In the genomic region with DNA sequence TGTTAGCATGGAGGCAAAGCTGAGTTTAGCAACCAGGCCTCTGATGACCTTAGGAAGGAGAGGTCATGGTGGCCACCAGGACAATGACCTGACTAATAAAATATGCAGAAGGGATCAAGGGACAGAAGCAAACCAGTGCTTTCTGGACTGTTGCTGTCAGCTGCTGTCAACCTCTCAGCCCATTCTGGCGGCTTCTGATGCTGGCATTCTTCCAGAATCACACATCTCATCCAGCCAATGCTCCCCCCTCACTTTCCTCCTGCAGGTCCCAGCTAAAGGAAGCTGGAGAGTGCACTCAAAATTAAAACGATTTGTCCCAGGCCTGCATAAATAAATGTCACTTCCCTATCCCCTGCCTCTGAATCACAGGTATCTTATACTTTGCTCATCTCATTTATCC, we compare ENCODE assay signal across 13 mouse cellular contexts.
A peak's percentile ranks its signal among the peaks of the same experiment; 100 is the strongest.
DNase-seq lines count a peak whose midpoint lies in the region; ATAC-seq and TF ChIP-seq lines count a peak whose summit lies in the region.
"Had no signal": no experiment of that assay in that cellular context is flagged by ENCODE, and none has a peak within 500 bp of the region (broad histone marks: within the 10 kb centered on the region; RNA-seq: fewer than 3 reads in every experiment).

No protein-coding gene starts in this region.

- H3K36me3 ChIP-seq in heart, postnatal 0 days (replicated peaks; ENCODE audit: control insufficient read depth, insufficient read depth, low read length) = no peaks in the 10 kb centered on the region
- H3K36me3 ChIP-seq in lung, embryonic 14.5 days (ENCODE audit: insufficient read depth) = no peaks in the 10 kb centered on the region
- no peaks in the 10 kb centered on the region for H3K36me3 ChIP-seq in forebrain, embryonic 14.5 days (ENCODE audit: control insufficient read depth, insufficient read depth, low read length)
- H3K36me3 ChIP-seq in forebrain, postnatal 0 days (ENCODE audit: insufficient read depth) = no peaks in the 10 kb centered on the region
- H3K36me3 ChIP-seq: heart, embryonic 13.5 days; liver, embryonic 13.5 days had no signal

- DNase-seq in heart, postnatal 0 days (ENCODE audit: low spot score) = peak; percentile 36
- DNase-seq in heart, postnatal 25 days (ENCODE audit: low spot score) = no peak
- peak; percentile 70 for DNase-seq in lung, embryonic 14.5 days
- no peak for DNase-seq in lung, adult 18-20 months
- peak; percentile 35 for DNase-seq in forebrain, embryonic 14.5 days (ENCODE audit: low spot score)
- peak; percentile 7 for DNase-seq in forebrain, postnatal 0 days
- DNase-seq in frontal cortex, postnatal 25 days (ENCODE audit: low spot score in 2 of 2) = no peak
- DNase-seq: adrenal gland, postnatal 36 days; layer of hippocampus, adult 9-11 months; liver, embryonic 13.5 days; thymus, postnatal 25 days had no signal

- H3K27ac ChIP-seq in heart, postnatal 0 days (ENCODE audit: low read depth) = no peak overlapping the region
- H3K27ac ChIP-seq in lung, embryonic 14.5 days (ENCODE audit: low read depth) = no peak overlapping the region
- no peak overlapping the region for H3K27ac ChIP-seq in forebrain, embryonic 14.5 days (ENCODE audit: low read depth, low read length)
- no peak overlapping the region for H3K27ac ChIP-seq in forebrain, postnatal 0 days (ENCODE audit: low read depth, low read length)
- H3K27ac ChIP-seq: heart, embryonic 13.5 days; liver, embryonic 13.5 days had no signal

- WGBS in heart, postnatal 0 days = 8% methylated on average over 2 of the region's 2 CpGs
- WGBS in lung, embryonic 14.5 days = 18% methylated on average over 2 of the region's 2 CpGs
- 30% methylated on average over 2 of the region's 2 CpGs for WGBS in forebrain, embryonic 14.5 days
- WGBS in forebrain, postnatal 0 days = 23% methylated on average over 2 of the region's 2 CpGs

- ATAC-seq in heart, postnatal 0 days (ENCODE audit: insufficient read depth, low read depth) = no peak
- ATAC-seq in lung, embryonic 14.5 days (ENCODE audit: insufficient read depth) = peak; percentile 75
- peak; percentile 66; the same call in 1 of the 2 replicates for ATAC-seq in forebrain, embryonic 14.5 days
- no peak for ATAC-seq in forebrain, postnatal 0 days

- H3K27me3 ChIP-seq in heart, postnatal 0 days (ENCODE audit: control insufficient read depth, insufficient read depth, low read length) = no peaks in the 10 kb centered on the region
- no peaks in the 10 kb centered on the region for H3K27me3 ChIP-seq in lung, embryonic 14.5 days (ENCODE audit: insufficient read depth, low read length)
- H3K27me3 ChIP-seq in forebrain, embryonic 14.5 days (replicated peaks; ENCODE audit: control insufficient read depth, insufficient read depth, low read length) = no peaks in the 10 kb centered on the region
- no peaks in the 10 kb centered on the region for H3K27me3 ChIP-seq in forebrain, postnatal 0 days (ENCODE audit: insufficient read depth, low read length)
- H3K27me3 ChIP-seq: heart, embryonic 13.5 days; liver, embryonic 13.5 days had no signal

- TF ChIP-seq CTCF in heart, postnatal 0 days (IDR thresholded peaks at IDR 0.05; ENCODE audit: low read depth) = no peak
- no peak for TF ChIP-seq CTCF in lung, embryonic 14.5 days (IDR thresholded peaks at IDR 0.05; ENCODE audit: low read depth)
- no peak for TF ChIP-seq CTCF in forebrain, postnatal 0 days (IDR thresholded peaks at IDR 0.05; ENCODE audit: low read depth)

- H3K9ac ChIP-seq in heart, postnatal 0 days (replicated peaks; ENCODE audit: low read depth, low read length) = no peak overlapping the region
- H3K9ac ChIP-seq in lung, embryonic 14.5 days = no peak overlapping the region
- H3K9ac ChIP-seq in forebrain, embryonic 14.5 days (ENCODE audit: low read length) = no peak overlapping the region
- no peak overlapping the region for H3K9ac ChIP-seq in forebrain, postnatal 0 days
- H3K9ac ChIP-seq: heart, embryonic 13.5 days; liver, embryonic 13.5 days had no signal

- H3K4me3 ChIP-seq in heart, postnatal 0 days (ENCODE audit: low read depth, low read length) = no peak overlapping the region
- H3K4me3 ChIP-seq in lung, embryonic 14.5 days (ENCODE audit: low read depth, low read length) = no peak overlapping the region
- H3K4me3 ChIP-seq in forebrain, embryonic 14.5 days (ENCODE audit: low read depth, low read length) = no peak overlapping the region
- no peak overlapping the region for H3K4me3 ChIP-seq in forebrain, postnatal 0 days (ENCODE audit: low read depth, low read length)
- H3K4me3 ChIP-seq: heart, embryonic 13.5 days; liver, embryonic 13.5 days; myocyte had no signal

- no peaks in the 10 kb centered on the region for H3K4me1 ChIP-seq in heart, postnatal 0 days (ENCODE audit: control insufficient read depth, insufficient read depth)
- H3K4me1 ChIP-seq in lung, embryonic 14.5 days (ENCODE audit: insufficient read depth) = peaks cover 3% of the 10 kb centered on the region
- H3K4me1 ChIP-seq in forebrain, embryonic 14.5 days (ENCODE audit: control insufficient read depth, insufficient read depth, low read length) = 0 out of 2 replicates have a peak, but pooled peaks cover 3% of the 10 kb centered on the region
- H3K4me1 ChIP-seq in forebrain, postnatal 0 days (ENCODE audit: insufficient read depth) = no peaks in the 10 kb centered on the region; the same call in 1 of the 2 replicates
- H3K4me1 ChIP-seq: liver, embryonic 13.5 days had no signal

- no peak for TF ChIP-seq EP300 in heart, postnatal 0 days (IDR thresholded peaks at IDR 0.05; ENCODE audit: low read depth)

- intact Hi-C loops in heart, postnatal 25 days (cut with DNase I) = no loop called here

- no peaks in the 10 kb centered on the region for H3K9me3 ChIP-seq in heart, postnatal 0 days (replicated peaks; ENCODE audit: control insufficient read depth, low read length)
- no peaks in the 10 kb centered on the region for H3K9me3 ChIP-seq in lung, embryonic 14.5 days (ENCODE audit: low read depth, low read length)
- H3K9me3 ChIP-seq in forebrain, embryonic 14.5 days (replicated peaks; ENCODE audit: control insufficient read depth, low read length) = no peaks in the 10 kb centered on the region
- H3K9me3 ChIP-seq in forebrain, postnatal 0 days (ENCODE audit: low read length) = no peaks in the 10 kb centered on the region
- H3K9me3 ChIP-seq: heart, embryonic 13.5 days; liver, embryonic 13.5 days had no signal

- no peak overlapping the region for H3K4me2 ChIP-seq in heart, postnatal 0 days (ENCODE audit: low read depth, low read length)
- H3K4me2 ChIP-seq in lung, embryonic 14.5 days = no peak overlapping the region
- H3K4me2 ChIP-seq in forebrain, embryonic 14.5 days (ENCODE audit: low read length) = no peak overlapping the region
- no peak overlapping the region for H3K4me2 ChIP-seq in forebrain, postnatal 0 days (ENCODE audit: low read depth)
- H3K4me2 ChIP-seq: heart, embryonic 13.5 days; liver, embryonic 13.5 days had no signal

Comparison
In these comparisons a context has a peak if more than half of its experiments do, and no peak if none do; other contexts are left out.
1. ATAC-seq: peak in lung, embryonic 14.5 days (single experiment) and forebrain, embryonic 14.5 days (single experiment); none in heart, postnatal 0 days (single experiment) and forebrain, postnatal 0 days (single experiment).
2. DNase-seq: peak in heart, postnatal 0 days (single experiment), lung, embryonic 14.5 days (single experiment), forebrain, embryonic 14.5 days (single experiment) and forebrain, postnatal 0 days (single experiment); none in heart, postnatal 25 days (single experiment), lung, adult 18-20 months (0 of 2) and frontal cortex, postnatal 25 days (0 of 2).